Mouse (Mus musculus): ENCODE results near the gene Utp14a.

GRCm38 (mm10) chrX:48271671-48272070, 15.0 kb downstream of the Utp14a start:
- TF ChIP-seq EP300 (IDR thresholded peaks at IDR 0.05; ENCODE audit: insufficient read depth, low read depth, low read length), result no peak
- no peak for TF ChIP-seq CTCF (IDR thresholded peaks at IDR 0.05; ENCODE audit: low read depth, low read length)
